Mouse (Mus musculus) gastrocnemius, adult 2 months (tissue): ENCODE results near the gene Hdac4. TPM values are rescaled to one million over a fixed set of nuclear protein-coding genes. Genes with fewer than 3 reads are reported as not detected.

ENCODE experiments used
- DNase-seq: peaks from one replicate; pipeline ENCODE4 v3.0.0; 2022
- H3K27ac ChIP-seq: fragments of 200-600 bp; 2 replicates; pipeline ENCODE4 v1.8.1; 2022; ENCODE audit warnings: mild to moderate bottlenecking
- H3K4me3 ChIP-seq: fragments of 200-600 bp; 2 replicates; pipeline ENCODE4 v1.8.1; 2022; ENCODE audit warnings: mild to moderate bottlenecking, moderate library complexity
- CTCF ChIP-seq: fragments of 200-600 bp; IDR thresholded peaks from 2 replicates; pipeline ENCODE4 v1.8.1; 2022; ENCODE audit warnings: antibody characterized with exemption, mild to moderate bottlenecking, moderate library complexity
- intact Hi-C: fragments of 180-260 bp; cut with DNase I; formaldehyde crosslinking; loops from one replicate; pipeline ENCODE4 v1.15.1; 2025
- total RNA-seq, 2 experiments: library from RNA; stranded (reverse); gene quantifications; 2 replicates each; pipeline ENCODE4 v1.2.3; 2021

Gene Hdac4
- total RNA-seq, 2 experiments from 2014 or later: 41.8 to 66.3 TPM

GRCm38 (mm10) chr1:91903241-91903981 lies 292.1 kb downstream of the Hdac4 start:
- peak; percentile 48 for DNase-seq
- intact Hi-C loops: no loop called here
- no peak for TF ChIP-seq CTCF
- H3K4me3 ChIP-seq: no peak overlapping the region
- H3K27ac ChIP-seq: peak overlapping the region; percentile 25; the same call in 1 of the 2 replicates

- DNase-seq: no peak
- intact Hi-C loops: no loop called here
- TF ChIP-seq CTCF: no peak
- Histone ChIP-seq H3K4me3 (no peak overlapping the region), H3K27ac (no peak overlapping the region)
Measured at GRCm38 (mm10) chr1:91897078-91897477, 298.4 kb downstream of the Hdac4 start.

GRCm38 (mm10) chr1:91894286-91894685 lies 301.2 kb downstream of the Hdac4 start:
- Histone ChIP-seq H3K27ac (no peak overlapping the region), H3K4me3 (no peak overlapping the region)
- DNase-seq: no peak
- no peak for TF ChIP-seq CTCF
- intact Hi-C loops: no loop called here

DNA sequence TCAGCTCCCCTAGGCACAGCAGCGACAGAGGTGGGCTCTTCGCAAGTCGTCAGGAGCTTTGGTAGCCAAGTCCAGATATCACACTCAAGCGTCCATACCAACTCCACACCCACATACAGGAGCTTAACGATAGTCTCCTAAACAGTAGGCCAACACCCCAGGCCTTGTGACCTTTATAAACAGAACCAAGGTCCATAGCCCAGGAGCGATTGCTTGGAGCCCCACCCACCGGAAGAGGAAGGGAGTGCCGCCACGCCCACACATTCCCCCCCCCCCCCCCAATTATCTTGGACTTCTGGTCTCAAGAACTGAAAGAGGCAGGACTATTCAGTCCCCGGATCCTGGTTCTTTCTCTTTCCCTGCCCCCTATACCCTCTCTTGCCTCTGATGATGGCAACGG lies 301.9 kb downstream of the Hdac4 start:
- no peak for TF ChIP-seq CTCF
- Histone ChIP-seq H3K4me3 (no peak overlapping the region), H3K27ac (no peak overlapping the region)
- DNase-seq: no peak
- intact Hi-C loops: no loop called here

DNA sequence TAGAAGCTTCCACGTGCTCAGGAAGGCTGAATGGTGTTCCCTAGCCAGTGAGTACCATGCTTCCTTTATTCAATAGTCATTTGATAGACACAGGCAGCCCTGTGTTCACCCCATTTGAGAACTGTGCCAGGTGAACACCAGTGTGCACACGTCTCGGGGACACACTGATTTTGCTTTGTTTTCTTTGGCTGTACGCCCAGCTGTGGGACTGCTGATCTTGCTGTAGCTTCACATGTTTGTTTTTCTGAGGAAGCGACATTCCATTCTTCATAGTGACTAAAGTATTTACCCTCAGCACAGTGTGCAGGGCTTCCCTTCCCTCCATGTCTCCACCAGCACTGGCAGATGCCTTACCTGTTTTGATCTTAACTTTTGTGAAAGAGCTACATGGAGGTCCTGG lies 312.4 kb downstream of the Hdac4 start:
- no peak for TF ChIP-seq CTCF
- intact Hi-C loops: no loop called here
- H3K27ac ChIP-seq: no peak overlapping the region
- DNase-seq: no peak
- H3K4me3 ChIP-seq: no peak overlapping the region

DNA sequence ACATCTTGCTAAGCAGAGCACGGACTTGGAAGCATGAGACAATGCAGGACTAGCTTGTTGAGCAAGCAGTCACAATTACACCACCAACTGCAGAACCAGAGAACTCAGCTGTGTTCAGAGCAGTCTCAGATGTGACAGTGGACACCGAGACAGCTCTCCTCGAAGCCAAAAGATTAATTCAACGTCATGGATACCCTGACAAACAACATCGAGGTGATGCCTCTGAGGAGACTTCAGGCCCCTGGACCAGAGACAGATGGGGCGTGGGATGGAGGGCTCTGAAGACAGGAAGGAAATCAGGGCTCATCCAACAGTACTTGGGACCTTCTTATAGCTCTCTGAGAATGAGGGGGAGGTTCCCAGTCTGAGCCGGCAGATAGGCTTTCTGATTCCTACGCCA lies 314.6 kb downstream of the Hdac4 start:
- intact Hi-C loops: no loop called here
- no peak for DNase-seq

GRCm38 (mm10) chr1:91880156-91880555 lies 315.3 kb downstream of the Hdac4 start:
- intact Hi-C loops: no loop called here
- Histone ChIP-seq H3K27ac (no peak overlapping the region; the same call in 1 of the 2 replicates), H3K4me3 (no peak overlapping the region)
- no peak for TF ChIP-seq CTCF
- no peak for DNase-seq

More for the DNA sequence above, 314.6 kb downstream of the Hdac4 start:
- Histone ChIP-seq H3K4me3 (no peak overlapping the region), H3K27ac (0 out of 2 replicates have a peak overlapping the region, but pooled peaks have one; percentile 3)
- no peak for TF ChIP-seq CTCF
